Mouse (Mus musculus) gastrocnemius, adult 2 months (tissue): ENCODE measurements at regions not wholly inside any gene's neighbourhood (a gene's known extent, or its start where the extent isn't known, plus 50 kb on each side); places are given as distances from the start of the nearest gene placed in this dataset.
A peak's percentile ranks its signal among the peaks of the same experiment; 100 is the strongest.

Experiments
- DNase-seq: peaks from one replicate; pipeline ENCODE4 v3.0.0; 2022
- H3K27ac ChIP-seq: fragments of 200-600 bp; 2 replicates; pipeline ENCODE4 v1.8.1; 2022; ENCODE audit warnings: mild to moderate bottlenecking
- H3K4me3 ChIP-seq: fragments of 200-600 bp; 2 replicates; pipeline ENCODE4 v1.8.1; 2022; ENCODE audit warnings: mild to moderate bottlenecking, moderate library complexity
- CTCF ChIP-seq: fragments of 200-600 bp; IDR thresholded peaks from 2 replicates; pipeline ENCODE4 v1.8.1; 2022; ENCODE audit warnings: antibody characterized with exemption, mild to moderate bottlenecking, moderate library complexity
- intact Hi-C: fragments of 180-260 bp; cut with DNase I; formaldehyde crosslinking; loops from one replicate; pipeline ENCODE4 v1.15.1; 2025

GRCm38 (mm10) chr12:69101965-69102364 is 57.0 kb downstream of the Rps29 start:
- no peak for TF ChIP-seq CTCF
- Histone ChIP-seq H3K4me3 (no peak overlapping the region), H3K27ac (no peak overlapping the region)
- no peak for DNase-seq
- intact Hi-C loops: no loop called here

DNA sequence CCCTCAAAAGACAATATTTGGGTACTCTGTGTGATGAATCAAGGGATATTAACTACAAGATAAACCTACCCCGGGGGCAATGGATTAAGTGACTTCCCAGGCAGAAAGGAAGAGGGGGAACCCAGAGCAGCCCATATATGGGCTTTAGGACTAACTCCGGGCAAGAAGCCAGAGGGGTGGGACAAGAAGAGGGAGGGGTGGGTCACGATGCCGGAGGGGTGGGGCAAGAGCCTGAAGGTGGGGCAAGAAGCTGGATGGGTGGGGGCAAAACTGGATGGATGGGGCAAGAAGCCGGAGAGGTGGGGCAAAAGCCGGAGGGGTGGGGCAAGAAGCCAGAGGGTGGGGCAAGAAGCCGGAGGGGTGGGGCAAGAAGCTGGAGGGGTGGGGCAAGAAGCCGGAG is 64.1 kb downstream of the Rps29 start:
- no peak for DNase-seq
- TF ChIP-seq CTCF: no peak
- intact Hi-C loops: no loop called here
- H3K27ac ChIP-seq: no peak overlapping the region
- no peak overlapping the region for H3K4me3 ChIP-seq

DNA sequence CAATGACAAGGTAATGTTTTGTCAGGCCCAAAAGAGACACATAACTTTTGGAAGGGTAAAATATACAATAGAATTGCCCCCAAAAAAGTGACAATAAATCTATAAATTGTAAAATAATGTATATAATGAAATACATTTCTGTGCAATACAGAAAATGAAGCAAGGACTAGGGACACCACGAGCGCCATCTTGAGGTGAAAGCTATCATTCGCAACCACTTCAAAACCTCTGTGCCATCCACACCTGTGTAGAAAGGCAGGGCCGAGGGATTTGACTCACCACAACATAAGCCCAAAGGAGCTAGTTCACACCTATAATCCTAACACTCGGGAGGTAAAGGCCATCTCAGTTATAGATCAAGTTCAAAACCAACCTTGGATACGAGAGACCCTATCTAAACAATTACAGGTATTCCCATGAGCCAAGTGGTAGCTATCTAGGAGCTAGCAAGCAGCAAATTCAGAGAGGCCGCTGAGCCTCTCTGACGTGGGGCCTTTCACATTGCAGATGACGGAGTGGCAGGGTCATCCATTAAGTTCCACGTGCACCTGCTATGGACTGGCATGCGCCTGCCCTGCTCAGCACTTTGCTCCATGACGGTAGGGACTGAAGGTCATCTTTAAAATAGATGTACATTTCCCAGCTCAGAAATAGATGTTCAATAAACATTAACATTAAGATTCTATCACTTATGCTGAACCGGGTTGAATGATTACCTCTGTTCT is 65.8 kb downstream of the Rps29 start:
- intact Hi-C loops: no loop called here
- DNase-seq: no peak
- peak; percentile 20; the same call in 1 of the 2 replicates for TF ChIP-seq CTCF
- no peak overlapping the region for H3K4me3 ChIP-seq
- H3K27ac ChIP-seq: no peak overlapping the region

DNA sequence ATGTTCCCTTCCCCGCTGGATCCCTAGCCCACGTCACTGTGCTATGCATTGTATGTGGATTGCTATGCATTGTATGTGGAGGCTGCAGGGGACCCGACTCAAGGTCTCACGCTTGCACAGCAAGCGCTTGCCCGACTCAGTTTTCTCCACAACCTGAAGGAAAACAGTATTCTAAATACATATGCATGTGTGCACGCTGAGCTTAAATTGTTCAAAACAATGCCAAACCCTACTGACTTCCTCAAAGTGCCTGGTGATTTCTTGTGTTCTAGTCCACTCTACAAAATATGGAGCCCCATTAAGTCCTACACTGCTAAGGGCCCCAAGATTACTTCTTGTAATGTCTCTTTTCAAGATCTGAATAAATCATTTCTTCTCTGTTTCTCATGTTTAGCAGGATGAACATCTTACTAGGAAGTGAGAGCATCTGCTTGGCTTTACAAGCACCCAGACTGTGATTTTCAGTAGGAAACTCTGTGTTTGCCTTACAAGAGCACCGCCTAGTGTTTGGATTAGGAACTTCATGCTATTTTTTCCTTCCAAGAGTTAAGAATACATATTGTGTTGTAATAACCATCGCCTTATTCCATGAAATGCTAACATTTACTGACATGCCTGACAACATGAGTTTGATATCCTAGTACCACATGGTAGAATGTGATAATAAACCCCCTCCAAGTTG is 70.9 kb downstream of the Rps29 start:
- TF ChIP-seq CTCF: peak; percentile 71
- H3K27ac ChIP-seq: no peak overlapping the region
- intact Hi-C loops: no loop called here
- H3K4me3 ChIP-seq: no peak overlapping the region
- no peak for DNase-seq

DNA sequence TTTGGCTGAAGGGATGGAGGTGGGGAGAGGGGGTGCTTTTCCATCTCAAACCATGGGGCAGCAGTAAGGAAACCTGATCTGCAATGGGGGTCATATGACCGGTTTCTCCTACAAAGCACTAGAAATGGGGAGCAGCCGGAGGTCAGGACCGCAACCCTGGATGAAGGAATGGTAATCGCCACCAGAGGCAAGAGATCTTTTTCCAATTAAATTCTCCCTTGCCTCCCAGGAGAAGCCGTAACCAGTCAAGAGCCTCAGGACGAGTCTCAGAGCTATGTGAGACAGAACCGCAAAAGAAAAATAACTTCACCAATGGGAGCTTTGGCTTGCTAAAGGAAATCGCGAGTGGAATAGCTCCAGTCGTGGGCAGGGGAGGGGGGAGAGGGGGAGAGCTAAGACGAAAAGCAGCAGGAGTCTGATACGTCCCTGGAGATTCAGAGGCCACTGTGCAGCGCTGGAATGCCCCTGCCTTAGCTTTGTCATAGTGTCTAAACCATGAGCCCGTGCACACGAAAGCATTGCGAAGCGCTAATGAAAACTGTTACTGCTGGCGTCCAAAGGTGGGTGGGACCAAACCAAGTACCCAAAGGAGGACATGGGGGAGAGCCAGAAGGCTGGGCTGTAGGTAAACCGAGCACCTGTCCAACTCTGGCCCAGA is 73.3 kb downstream of the Rps29 start:
- no peak overlapping the region for H3K27ac ChIP-seq
- no peak for DNase-seq
- TF ChIP-seq CTCF: no peak
- intact Hi-C loops: no loop called here
- peak overlapping the region; percentile 34 for H3K4me3 ChIP-seq

- intact Hi-C loops: no loop called here
- no peak for DNase-seq
- Histone ChIP-seq H3K27ac (no peak overlapping the region), H3K4me3 (no peak overlapping the region)
- TF ChIP-seq CTCF: no peak
These were observed 74.3 kb downstream of the Rps29 start for GRCm38 (mm10) chr12:69084656-69085055.

DNA sequence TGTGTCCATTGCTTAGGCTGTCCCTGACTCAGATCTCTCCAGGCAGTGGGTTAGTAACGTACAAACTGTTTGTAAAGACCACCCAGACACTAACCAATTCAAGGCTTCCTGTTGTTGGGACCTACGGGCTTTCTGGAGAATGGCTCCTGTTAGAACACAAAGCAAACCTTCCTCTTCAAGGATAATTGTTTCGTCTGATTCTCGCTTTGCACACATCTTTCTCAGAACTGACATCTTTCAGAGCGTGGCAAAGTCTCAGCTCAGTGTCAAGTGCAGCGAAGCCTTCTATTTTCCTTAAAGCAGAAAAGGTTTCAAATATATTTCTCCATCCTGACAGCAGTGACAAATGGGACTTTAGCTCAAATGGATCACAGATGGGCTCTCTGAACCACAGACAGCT is 76.9 kb downstream of the Rps29 start:
- intact Hi-C loops: no loop called here
- Histone ChIP-seq H3K27ac (no peak overlapping the region), H3K4me3 (no peak overlapping the region)
- DNase-seq: no peak
- no peak for TF ChIP-seq CTCF

DNA sequence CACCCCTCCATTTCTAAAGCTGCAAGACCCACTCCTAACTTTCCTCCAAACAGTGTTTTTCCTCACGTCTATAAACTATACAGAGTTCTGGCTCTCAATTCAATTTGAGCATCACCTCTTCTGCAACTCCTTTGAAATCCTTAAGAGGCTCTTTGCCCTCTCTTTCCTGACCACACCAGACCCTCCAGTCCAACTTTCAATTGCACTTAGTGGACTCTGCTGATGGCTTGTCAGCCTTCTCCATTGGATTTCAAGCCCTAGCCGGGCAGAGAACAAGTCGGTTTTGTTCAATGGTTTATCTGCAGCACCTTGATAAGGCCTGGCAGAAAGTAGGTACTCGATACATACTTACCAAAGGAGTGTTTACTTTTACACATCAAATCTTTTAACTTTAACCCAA is 119.4 kb downstream of the Rps29 start:
- Histone ChIP-seq H3K4me3 (no peak overlapping the region), H3K27ac (no peak overlapping the region)
- TF ChIP-seq CTCF: no peak
- no peak for DNase-seq
- intact Hi-C loops: no loop called here

DNA sequence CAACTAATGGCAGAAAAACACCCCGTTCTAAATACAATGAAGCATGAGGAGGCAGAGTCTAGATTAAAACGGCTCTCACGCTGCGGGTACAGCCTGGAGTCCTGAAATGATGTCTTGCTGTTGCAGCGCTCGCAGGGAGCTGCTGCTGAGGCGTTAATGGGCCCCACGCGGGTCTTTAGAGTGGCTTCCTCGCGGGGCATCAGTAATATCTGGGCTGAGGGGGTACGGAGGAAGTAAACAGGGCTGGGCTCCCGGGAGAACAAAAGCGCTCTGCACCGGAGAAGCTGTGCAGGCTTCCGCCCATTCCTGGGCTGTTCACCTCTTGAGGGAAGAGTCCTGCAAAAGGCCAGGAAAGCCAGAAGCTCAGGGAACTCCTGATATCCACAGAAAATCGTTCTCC is 135.4 kb downstream of the Rps29 start:
- intact Hi-C loops: no loop called here
- peak overlapping the region; percentile 30; the same call in 1 of the 2 replicates for H3K4me3 ChIP-seq
- no peak overlapping the region for H3K27ac ChIP-seq
- no peak for TF ChIP-seq CTCF
- DNase-seq: no peak

DNA sequence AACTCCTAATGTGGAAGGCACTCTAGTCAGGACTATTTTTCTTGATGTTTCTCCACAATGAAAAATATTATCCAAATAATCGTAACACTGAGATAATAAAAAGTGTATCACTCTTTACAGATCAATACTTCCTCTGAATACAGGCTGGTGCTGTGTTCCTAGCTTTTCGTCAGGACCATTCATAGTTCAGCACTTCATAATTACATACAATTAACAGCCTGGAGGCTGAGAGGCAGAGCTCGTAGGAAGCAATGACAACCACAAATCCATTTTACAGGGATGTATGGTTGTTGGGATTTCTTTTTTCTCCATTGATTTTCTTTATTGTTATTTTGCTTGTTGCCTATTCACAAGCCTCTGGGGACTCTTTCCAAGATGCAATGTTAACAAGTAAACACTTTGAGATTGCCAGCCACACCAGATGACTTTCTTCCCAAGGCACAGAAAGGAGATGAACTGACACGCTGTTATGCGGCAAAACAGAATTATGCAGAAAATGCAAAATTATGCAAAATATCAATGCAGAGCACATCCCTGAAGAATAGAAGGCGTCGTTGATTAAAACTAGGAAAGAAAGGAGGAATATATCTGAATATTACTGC is 142.2 kb downstream of the Rps29 start:
- Histone ChIP-seq H3K4me3 (no peak overlapping the region), H3K27ac (no peak overlapping the region)
- no peak for DNase-seq
- no peak for TF ChIP-seq CTCF
- intact Hi-C loops: no loop called here

DNA sequence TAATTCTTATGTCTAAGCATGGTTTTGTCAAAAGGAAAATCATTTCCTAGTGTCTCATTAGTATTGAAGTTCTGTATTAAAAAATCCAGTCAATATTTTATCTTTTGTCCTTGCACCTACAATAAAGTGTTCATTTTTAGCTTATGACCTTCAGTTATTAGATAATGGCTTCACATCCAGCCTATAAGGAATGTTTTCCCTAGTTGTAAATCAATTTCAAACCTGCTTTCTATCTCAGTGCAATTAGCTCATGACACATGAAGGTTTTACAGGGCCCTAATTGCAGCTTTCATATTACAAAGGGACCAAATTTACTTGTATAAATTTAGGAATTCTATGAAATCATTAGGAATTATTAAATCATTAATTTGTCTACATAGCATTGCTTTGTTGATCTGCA is 153.8 kb downstream of the Rps29 start:
- H3K4me3 ChIP-seq: no peak overlapping the region
- no peak overlapping the region for H3K27ac ChIP-seq
- no peak for TF ChIP-seq CTCF
- no peak for DNase-seq
- intact Hi-C loops: no loop called here

DNA sequence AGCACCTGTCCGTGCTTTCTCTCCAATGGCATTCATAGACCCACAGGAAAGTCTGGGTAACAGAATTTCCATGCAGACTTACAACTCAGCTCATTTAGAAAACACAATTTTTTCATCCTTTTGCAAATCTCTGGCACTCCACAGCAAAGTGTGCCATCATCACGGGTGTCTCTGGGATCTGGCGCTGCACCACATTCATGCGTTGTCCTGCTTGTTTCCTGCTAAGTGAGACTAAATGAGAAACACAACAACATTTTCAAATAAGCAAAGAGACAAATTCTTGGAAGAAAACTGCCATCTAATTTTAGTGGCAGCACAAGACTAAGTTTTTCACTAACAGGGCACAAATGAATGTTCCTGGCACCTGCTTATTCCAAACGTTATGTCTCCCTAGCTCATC is 156.9 kb downstream of the Rps29 start:
- Histone ChIP-seq H3K27ac (no peak overlapping the region), H3K4me3 (no peak overlapping the region)
- DNase-seq: no peak
- intact Hi-C loops: no loop called here
- TF ChIP-seq CTCF: no peak

GRCm38 (mm10) chr12:68997259-68997658 is 161.7 kb downstream of the Rps29 start:
- H3K27ac ChIP-seq: no peak overlapping the region
- intact Hi-C loops: no loop called here
- TF ChIP-seq CTCF: no peak
- DNase-seq: no peak
- no peak overlapping the region for H3K4me3 ChIP-seq
